Mouse (Mus musculus) liver, postnatal 0 days (tissue): ENCODE measurements around the gene Rhbg.

Experiments
- CTCF ChIP-seq: sonication (generic); IDR thresholded peaks from 2 replicates; pipeline ENCODE4 v1.5.1; 2016; ENCODE audit warnings: antibody characterized with exemption, low read depth
- EP300 ChIP-seq: IDR thresholded peaks from 2 replicates; pipeline ENCODE4 v1.6.1; 2016; ENCODE audit warnings: antibody characterized with exemption, low read depth, mild to moderate bottlenecking

GRCm38 (mm10) chr3:88198505-88199020, 55.9 kb downstream of the Rhbg start:
- TF ChIP-seq CTCF (no peak), EP300 (no peak)
